Mouse (Mus musculus) kidney, adult 8-10 months (tissue): ENCODE data around the gene Rpl10a.
"Not testable (repeated sequence)": the region's sequence is repeated elsewhere in the genome, so short reads cannot be mapped to it uniquely, and the experiment has no call there.

Experiments
- DNase-seq, 2 experiments: peaks; one replicate each; pipeline ENCODE4 v3.0.0; 2022

Gene Rpl10a

GRCm38 (mm10) chr17:28308297-28309195 lies 19.7 kb upstream of the Rpl10a start:
- peak; percentile 76 to 94 for DNase-seq

GRCm38 (mm10) chr17:28310831-28311230 lies 17.4 kb upstream of the Rpl10a start:
- DNase-seq = no peak

- DNase-seq = no peak
These were observed 16.7 kb upstream of the Rpl10a start for GRCm38 (mm10) chr17:28311366-28312132.

DNA sequence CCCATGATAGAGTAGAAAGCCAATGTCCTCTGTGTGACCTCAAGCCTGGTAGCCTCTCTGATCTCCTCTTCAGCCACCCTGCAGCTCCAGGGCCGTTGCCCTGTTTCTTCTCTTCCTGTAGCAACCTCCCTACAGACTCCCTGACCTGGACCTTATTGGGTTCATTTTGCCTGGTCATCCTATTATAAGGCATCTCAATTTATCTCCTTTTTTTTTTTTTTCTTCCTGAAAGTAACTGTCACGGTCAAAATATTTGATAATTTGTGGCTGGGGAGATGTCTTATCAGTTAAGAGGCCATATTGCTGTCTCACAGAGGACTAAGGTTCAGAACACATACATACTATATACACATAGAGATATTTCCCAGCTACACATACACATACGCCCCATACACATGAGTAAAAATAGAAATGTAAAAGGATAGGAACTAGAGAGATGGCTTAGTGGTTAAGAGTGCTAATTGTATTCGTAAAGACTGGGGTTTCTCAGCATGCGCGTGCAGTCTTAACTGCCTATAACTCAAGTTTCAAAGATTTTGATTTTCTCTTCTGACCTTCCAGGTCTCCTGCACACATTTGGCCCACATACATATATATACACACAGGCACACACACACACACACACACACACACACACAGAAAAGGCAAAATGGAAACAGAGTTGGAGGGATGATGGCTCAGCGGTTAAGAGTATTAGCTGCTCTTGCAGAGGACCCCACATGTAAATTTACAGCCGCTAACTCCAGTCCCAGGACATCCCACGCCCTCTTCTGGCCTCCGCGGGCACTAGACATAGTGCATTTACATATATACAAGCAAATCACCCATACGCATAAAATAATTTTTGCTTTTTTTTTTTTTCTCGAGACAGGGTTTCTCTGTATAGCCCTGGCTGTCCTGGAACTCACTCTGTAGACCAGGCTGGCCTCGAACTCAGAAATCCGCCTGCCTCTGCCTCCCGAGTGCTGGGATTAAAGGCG lies 15.7 kb upstream of the Rpl10a start:
- peak in 1 of 2 experiments; percentile 44 for DNase-seq

DNA sequence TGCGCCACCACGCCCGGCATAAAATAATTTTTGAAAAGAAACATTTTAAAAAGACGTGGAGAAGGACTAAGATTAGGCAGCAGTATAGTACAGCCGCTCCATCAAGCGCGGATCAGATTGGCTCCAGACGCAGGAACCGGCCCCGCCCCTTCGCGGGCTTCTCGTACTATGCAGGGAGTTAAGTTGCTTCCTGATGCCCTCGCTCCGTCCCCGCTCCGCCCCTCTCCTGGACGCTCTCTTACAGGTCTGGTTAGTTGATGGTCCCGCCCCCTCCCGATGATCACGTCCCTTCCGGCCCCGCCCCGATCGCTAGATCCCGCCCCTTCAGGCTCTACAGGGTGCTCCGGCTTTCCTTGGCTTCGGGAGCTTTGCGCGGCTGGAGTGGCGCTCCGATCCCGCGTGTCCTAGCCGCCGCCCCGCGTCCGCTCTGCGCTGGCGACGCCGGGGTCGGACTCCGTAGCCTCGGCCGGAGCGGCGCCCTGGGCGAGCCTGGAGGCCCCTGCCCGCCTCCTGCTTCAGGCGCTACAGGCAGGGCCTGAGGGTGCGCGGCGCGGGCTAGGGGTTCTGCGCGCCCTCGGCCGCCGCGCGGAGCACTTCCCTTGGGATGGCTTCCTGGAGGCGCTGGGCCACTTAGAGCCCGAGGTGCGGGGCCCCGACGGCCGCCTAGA lies 14.9 kb upstream of the Rpl10a start, which contains the start of gene Fance:
Gene Fance (plus strand): TSS at position 308 of the 668 bp plus-strand sequence.
- DNase-seq = peak; percentile 98

DNA sequence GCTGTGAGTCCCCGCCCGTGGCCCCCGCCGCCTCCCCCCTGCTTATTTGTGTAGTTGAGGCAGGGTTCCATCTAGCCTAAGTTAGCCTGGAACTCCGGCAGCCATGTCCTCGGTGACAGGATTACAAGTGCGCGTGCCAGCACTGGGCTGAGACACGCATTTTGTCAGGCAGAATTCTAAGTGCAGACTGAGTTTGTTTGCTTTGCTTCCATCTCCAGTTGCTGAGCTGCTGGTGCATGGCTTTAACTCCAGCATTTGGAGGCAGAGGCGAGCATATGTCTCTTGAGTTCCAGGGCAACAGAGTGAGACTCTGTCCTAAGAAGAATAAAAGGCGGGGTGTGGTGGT lies 14.4 kb upstream of the Rpl10a start:
- DNase-seq = no peak

DNA sequence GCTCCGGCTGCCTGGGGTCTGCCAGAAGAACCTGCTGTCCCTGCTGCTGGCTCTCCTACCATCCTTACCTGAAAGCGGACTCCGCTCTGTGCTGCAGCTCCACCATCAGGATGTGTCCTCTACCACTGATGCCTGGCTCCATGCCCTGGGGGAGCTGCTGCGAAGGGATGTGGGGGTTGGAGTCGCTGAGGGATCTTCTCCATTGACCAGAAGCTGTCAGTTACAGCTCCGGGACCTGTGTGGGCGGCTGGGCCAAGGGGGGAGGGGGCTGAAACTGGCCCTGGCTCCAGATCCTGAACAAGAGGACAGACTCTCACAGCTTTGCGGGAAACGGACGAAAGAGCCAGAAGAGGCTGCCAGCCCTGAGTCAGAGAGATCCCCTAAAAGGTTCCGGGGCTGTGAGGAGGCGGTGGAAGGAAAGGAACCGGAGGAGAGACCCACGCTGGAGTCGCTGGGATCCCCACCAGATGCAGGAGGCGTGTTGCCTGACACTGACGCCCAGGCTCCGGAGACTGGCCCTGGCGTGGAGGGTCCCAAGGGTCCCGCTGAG lies 12.6 kb upstream of the Rpl10a start:
- no peak for DNase-seq

- no peak for DNase-seq
These were observed 11.8 kb upstream of the Rpl10a start for GRCm38 (mm10) chr17:28316476-28316875.

DNA sequence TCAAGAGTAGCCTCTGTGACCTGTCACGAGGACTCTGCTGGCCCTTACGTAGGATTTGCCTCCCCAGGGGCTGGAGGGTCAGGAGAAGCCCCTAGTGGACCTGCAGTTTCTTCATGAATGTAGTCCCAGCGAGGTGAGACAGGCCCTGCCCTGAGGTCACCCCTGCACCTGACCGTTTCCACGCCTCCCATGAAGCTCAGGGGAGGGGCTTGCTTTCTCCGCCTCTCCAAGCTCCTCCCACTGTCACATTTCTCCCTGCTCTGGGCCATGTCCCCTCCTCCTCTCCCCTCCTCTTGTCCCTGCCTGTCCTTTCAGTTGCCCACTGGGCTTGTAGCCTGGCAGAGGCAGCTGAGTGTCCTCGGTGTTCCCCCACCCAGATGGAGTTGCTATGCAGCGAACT lies 11.2 kb upstream of the Rpl10a start:
- DNase-seq = no peak

DNA sequence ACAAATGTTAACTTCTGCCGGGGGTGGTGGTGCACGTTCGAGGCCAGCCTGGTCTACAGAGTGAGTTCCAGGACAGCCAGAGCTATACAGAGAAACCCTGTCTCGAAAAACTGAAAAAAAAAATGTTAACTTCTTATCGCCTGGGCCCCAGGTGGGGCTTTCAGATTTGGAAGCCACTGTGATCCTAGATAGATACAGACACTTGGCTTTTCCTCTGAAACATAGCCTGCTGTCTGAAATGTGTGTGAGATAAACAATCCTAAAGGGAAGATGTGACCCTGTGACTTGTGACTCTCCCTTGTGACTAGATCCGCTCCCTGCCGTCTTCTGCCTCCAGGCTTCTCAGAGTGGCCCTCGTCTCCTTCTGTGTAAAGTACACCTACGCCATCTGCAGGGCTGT lies 10.5 kb upstream of the Rpl10a start:
- no peak for DNase-seq

DNA sequence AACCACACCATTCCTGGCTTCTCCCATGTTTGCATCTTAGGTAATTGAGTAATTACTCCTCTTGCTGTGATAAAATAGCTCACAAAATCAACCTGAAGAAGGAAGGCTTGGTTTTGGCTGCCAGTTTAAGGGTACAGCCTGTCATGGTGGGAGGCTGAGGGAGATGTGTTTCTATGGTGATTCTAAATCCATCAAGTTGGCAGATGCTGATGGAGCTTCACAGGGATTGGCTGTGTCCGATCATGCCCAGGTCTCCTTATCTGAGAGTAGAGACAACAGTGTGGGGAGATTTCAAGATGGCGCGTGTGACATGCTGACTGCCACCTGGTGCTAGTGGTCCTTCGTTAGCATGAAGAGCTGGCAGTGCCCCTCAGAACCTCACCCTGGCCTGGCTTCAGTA lies 6.6 kb upstream of the Rpl10a start:
- DNase-seq = no peak

GRCm38 (mm10) chr17:28323786-28324185 lies 4.5 kb upstream of the Rpl10a start:
- DNase-seq = no peak

GRCm38 (mm10) chr17:28324416-28324815 lies 3.9 kb upstream of the Rpl10a start:
- not testable (repeated sequence) for DNase-seq

- no peak for DNase-seq
These were observed 2.5 kb upstream of the Rpl10a start for GRCm38 (mm10) chr17:28325751-28326150.

DNA sequence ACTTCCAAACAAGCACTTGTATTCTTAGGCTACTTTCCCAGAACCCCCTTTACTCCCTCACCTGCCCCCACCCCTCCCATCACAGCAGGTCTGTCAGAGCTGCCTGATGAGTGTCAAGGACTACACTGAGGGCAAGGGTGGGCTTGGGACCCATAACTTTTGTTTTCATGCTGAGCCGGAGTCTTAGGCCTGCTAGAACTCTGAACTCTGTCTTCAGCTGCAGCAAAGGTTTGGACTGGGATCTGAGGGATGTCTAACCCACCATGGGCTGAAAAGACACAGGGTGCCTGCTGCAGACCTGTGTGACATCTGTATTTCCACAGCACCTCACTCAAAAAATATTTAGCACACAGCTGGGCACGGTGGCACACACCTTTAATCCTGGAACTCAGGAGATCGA lies 1.3 kb upstream of the Rpl10a start:
- no peak for DNase-seq

- DNase-seq = peak; percentile 75 to 76
These were observed 472 bp upstream of the Rpl10a start for GRCm38 (mm10) chr17:28327673-28328325.

DNA sequence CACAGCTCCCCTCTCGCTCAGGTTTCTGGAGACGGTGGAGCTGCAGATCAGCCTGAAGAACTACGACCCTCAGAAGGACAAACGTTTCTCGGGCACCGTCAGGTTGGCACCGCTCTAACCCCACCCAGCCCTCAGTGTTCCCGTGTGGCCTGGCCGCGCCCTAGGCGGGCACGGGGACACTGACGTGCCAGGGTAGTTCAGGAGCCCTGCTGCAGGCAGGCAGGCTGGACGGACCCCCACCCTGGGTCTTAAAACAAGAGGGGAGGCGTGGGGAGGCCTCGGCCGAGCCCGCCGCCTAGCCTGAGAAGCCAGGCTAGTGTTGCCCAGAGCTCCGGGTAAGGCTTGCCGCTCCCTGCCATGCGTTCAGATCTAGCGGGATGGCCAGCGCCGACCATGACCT lies 675 bp downstream of the Rpl10a start:
- no peak for DNase-seq

- DNase-seq = no peak
These were observed 1.4 kb downstream of the Rpl10a start for GRCm38 (mm10) chr17:28329503-28330231.

DNA sequence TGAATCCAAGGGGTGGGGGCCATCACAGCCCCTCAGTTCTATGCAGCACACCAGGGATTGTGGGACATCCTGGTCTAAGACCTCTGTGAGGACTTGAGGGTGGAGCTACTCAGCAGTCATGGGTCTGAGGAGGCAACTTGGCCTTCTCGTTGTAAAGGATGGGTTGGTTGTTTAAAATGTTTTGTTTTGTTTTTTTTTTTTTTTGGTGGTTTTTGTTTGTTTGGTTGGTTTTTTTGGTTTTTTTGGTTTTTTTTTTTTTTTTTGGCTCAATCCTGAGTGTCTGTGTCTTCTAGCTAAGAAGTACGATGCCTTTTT lies 1.9 kb downstream of the Rpl10a start:
- DNase-seq = no peak

GRCm38 (mm10) chr17:28330590-28330989 lies 2.3 kb downstream of the Rpl10a start:
- DNase-seq = not testable (repeated sequence)
